Mouse (Mus musculus) right cerebral cortex, postnatal 14 days (tissue): Measurements from ENCODE around the gene Cox10.
A peak's percentile ranks its signal among the peaks of the same experiment; 100 is the strongest.
"Not testable (repeated sequence)": the region's sequence is repeated elsewhere in the genome, so short reads cannot be mapped to it uniquely, and the experiment has no call there.

Experiments used
- DNase-seq: peaks from one replicate; pipeline ENCODE4 v3.0.0; 2022

The Cox10 gene

GRCm38 (mm10) chr11:64078956-64079726, at the start of gene Cox10:
Gene Cox10, minus strand, starts transcription at chr11:64079468.
- peak; percentile 84 for DNase-seq

GRCm38 (mm10) chr11:64128016-64128415, 48.7 kb upstream of the Cox10 start:
- no peak for DNase-seq

- DNase-seq = no peak
Measured at GRCm38 (mm10) chr11:64125471-64125870, 46.2 kb upstream of the Cox10 start.

GRCm38 (mm10) chr11:64123174-64123573, 43.9 kb upstream of the Cox10 start:
- DNase-seq = not testable (repeated sequence)

- DNase-seq = no peak
Measured at GRCm38 (mm10) chr11:64116711-64117110, 37.4 kb upstream of the Cox10 start.

DNA sequence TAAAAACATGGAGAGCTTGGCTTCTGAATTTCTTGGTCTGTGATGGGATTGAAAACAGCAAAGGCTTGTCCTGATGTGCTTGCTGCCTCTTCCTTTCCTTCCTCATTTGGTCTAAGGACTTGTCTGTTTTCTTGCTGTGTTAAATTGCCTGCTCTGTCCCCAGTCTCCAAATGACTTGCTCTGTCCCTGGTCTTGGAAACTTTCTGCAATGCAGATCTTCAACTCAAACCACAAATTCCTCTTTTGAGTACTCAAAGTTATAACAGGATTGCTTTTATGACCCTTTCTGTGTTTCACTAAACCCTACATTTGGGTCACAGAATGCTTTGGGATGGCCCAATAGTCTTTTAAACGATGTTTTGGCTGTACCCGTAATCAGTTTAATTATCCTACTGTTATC, 36.6 kb upstream of the Cox10 start:
- DNase-seq = no peak

DNA sequence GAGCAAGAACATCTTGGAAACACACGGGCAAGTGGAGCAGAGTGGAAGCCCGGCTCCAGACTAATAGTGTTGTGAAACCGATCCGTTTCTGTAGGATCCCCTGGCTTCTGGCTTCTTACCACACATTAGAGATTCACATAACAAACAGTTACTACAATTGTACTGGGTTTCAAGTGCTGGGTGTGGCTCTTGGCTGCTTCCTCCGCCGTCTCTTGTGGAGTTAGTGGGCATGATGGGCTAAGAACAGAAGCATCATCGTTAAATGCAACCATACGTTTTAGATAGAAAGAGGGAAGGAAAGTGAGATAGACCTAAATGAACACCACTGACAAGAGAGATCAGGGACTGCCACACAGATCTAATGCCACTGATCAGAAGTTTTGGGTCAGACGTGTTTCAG, 35.8 kb upstream of the Cox10 start:
- no peak for DNase-seq

DNA sequence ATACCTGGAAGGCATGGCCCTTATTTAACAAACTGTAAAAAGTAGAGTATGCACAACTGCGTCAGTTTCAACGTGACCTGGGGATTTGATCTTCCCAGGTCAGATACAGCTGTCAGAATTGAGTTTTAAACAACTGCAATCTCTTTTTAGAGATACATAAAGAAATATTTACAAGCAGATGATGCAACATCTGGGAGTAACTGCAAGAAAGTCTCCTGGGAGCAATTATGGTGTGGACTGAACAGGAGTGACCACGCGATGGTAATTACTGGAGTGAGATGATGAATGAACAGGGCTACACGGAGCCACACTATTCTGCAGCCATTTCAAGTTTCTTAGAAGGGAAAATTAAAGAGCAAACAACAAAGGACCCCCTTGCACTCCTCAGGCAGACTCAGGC, 20.8 kb upstream of the Cox10 start:
- DNase-seq = no peak

DNA sequence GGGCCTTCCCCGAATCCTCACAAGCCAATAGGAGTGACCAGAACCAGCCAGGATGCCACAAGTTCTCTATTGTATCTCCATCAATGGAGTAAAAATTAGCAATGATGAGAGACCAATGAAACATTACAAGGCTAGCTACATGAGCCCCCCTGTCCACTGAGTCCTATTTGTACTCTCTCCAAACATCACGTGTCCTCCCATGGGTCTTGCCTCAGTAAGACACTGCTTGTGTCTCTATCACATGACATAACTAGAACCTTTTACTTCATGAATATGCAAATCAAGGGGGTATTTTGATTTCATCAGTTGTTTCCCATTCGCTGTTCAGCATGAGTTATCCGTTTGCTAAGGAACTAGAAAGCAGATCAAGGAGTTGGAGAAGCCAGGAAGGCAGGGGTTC, 13.8 kb upstream of the Cox10 start:
- no peak for DNase-seq

GRCm38 (mm10) chr11:64091150-64091549, 11.9 kb upstream of the Cox10 start:
- DNase-seq = no peak

DNA sequence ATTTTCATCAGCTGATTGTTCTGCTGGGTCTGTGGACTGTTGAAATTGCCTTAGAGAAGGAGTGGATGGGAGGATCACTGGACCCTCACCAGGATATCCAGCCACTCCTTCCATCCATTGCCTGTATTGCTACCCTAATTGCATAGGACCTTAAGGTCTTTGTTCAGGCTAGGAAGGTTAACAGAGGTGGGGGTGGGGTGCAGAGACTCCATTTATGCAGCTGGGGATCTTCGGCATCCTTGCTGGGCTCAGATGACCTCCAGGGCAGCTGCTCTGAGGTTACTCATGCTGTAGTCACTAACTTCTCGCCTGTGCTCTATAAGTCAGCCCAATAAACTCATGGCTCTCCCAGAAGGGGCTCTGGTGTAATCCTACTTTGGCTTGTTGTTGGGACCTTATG, 10.4 kb upstream of the Cox10 start:
- no peak for DNase-seq

DNA sequence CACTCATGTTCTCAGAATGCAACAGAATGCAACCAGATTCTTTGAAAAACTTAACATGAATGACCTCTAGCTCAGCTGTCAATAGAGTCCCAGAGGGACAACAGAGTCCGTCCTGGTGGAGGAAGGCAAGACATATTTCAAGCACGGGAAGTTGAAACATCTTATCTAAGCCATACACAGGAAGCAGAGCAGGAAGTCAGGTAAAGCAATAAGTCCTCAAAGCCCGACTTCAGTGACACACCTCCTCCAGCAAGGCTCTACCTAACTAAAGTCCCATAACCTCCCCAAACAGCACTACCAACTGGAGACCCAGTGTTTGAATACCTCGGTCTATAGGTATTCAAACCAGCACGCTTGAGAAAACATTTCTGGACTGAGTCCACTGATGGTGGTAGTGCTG, 6.6 kb upstream of the Cox10 start:
- no peak for DNase-seq

- no peak for DNase-seq
Measured at GRCm38 (mm10) chr11:64079727-64080081, 436 bp upstream of the Cox10 start.

GRCm38 (mm10) chr11:64076212-64076611, 3.1 kb downstream of the Cox10 start:
- no peak for DNase-seq

- DNase-seq = no peak
Measured at GRCm38 (mm10) chr11:64073379-64073778, 5.9 kb downstream of the Cox10 start.

DNA sequence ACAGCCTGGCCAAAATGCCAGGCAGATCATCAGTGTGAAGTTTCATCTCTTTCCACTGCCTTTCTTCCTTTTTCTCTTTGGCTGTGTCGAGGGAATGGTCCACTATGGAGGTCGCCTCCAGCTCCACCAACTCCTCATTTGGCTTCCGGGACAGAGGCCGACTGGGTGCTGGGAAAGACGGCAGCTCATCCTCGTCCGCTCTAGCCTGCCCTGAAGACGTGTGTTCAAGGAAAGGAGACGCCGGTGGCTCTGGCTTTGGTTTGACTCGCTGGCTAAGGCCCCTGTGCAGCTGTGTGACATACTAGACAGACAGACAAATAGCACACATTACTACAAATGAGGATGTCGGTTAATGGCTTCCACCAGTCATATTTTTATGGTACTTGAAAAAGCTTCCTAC, 7.7 kb downstream of the Cox10 start:
- DNase-seq = no peak

DNA sequence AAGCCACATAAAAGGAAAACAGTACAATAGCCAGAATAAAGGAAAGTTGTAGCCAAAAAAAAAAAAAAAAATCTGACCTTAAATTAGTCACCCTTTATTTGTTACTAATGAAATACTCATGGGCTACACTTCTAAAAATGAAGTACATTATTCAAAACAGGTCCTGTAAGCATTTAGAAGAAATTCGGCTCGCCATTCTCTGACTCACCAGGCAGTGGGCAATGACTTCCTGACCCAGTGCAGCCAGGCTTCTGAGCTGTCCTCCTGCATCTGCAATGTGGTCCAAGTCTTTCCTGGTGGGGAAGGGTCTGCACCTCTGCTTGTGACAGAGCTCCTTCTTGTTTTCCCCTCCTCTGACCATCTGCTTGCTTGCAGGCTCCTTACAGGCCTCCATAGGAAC, 13.3 kb downstream of the Cox10 start:
- DNase-seq = no peak

DNA sequence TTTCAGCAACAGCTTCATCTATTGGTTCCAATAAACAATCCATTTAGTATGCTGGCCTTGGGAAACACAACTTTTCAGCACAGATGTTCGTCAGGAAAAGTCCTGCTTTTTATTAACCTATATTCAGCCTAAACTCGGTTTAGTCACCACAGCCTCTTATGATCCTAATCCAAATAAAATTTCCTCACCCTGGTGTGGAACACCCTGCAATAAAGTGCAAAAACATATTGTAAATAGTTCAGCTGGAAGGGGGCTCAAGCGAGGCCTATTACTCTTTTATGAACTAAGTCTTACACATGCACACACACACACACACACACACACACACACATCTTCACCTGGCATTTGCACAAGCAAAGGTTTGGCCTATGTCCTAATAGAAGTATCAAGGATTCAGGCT, 16.1 kb downstream of the Cox10 start:
- DNase-seq = no peak

- no peak for DNase-seq
Measured at GRCm38 (mm10) chr11:64062226-64062625, 17.0 kb downstream of the Cox10 start.

DNA sequence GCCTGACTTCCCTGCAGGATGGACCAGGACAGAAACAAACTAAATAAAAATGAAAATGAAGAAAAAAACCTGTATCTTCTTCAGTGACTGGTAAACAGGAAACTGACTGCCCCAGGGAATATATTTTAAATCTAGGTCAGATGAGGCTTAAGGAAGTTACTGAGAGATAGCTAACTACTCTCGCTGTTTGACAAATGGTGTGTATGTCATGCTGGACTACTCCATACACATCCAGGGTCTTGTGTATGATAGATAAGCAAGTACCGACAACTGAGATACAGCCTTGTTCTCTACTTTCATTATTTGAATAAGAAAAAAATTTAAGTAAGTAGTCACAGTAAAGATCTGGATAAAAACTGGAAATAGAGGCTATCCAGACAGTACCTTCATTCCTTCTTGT, 20.0 kb downstream of the Cox10 start:
- DNase-seq = no peak

DNA sequence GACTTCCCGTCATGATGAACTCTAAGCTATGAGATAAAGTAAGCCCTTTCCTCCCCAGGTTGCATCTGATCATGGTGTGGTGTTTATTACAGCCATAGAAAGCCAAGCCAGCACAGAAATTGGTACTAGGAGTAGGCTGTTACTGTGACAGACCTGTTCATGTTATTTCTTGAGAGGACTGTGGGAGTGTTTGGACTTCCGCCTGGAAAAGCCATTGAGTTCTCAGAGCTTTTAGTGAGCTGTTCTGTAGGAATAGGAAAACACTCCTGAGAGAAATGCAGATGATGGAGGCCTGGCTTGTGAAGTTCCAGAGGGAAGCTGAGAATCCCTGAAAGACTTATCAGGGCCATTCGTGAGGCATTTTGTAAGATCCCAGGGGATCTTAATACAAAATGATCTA, 20.8 kb downstream of the Cox10 start:
- peak; percentile 14 for DNase-seq

- DNase-seq = no peak
Measured at GRCm38 (mm10) chr11:64053371-64053770, 25.9 kb downstream of the Cox10 start.

DNA sequence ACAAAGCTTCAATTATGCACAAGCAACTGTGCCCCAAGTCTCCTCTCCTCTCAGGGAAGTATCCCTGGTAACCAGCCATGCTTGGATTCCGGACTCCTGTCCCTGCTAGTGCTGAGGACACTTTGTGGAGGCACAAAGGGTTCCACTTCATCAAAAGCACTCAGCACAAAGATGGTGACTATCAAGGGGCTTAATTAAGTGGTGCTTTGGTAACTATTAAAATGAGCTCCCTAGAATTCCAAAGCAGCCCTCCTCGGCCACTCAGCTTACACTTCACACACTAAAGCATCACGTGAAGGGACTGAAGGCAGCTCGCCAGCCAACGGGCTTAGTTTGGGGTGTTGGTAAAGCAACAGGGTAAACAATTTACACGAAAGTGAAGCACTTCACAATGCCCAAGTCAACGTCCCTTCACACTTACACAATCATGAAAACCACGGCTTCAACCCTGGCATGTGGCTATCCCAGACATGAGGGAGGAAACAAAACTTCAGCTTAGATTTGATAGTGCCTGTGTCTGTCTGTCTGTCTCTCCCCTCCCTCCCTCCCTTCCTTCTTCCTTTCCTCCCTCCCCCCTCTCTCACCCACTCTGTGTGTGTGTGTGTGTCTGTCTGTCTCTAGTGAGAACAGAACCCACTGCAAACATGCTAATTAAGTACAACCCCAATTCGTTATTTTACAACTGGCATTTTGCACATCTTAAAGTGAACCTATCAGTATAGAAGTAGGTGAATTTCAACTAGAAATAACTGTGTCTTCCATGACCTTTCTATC, 27.9 kb downstream of the Cox10 start:
- no peak for DNase-seq

DNA sequence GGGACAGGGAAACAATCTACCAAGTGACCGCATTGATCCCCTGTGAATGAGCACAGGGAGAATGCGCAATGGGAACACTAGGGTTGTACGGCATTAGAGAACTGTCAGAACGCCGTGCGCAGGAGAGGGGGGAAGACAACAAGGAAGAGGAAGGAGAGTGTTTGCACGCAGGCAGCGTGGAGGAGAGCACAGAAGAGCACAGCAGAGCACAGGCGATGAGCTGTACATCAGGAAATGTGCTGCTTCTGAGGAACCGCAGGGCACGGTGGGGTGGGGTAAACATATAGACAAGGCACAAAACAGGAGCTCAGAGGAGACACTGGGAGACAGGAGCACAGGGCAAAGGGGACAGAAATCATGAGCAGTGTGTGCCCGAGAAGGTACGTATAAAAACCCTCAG, 31.8 kb downstream of the Cox10 start:
- DNase-seq = no peak

DNA sequence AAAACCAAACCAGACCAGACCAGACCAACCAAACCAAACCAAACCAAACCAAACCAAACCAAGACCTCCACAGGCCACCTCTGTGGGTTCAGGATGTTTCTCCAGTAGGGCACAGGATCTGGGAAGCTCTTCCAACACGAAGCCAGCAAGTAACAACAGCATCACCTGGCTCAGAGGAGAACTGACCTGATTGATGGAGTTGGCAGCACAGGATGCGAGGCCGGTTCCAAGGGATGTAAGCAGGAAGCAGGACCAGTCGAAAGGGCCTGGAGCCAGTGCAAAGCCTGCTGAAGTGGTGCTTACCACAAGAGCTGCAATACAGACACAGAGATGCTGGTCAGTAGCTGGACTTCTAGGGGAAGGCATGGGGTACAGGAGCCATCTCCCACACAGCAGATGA, 34.2 kb downstream of the Cox10 start:
- no peak for DNase-seq
